Mouse (Mus musculus) ES-E14 (cell line): ENCODE results near the gene Rtf1.

Experiments
- CHD2 ChIP-seq: IDR thresholded peaks from 2 replicates; pipeline ENCODE4 v1.6.1; 2014; ENCODE audit warnings: mild to moderate bottlenecking, low read depth, low read length, inconsistent platforms
- HCFC1 ChIP-seq: IDR thresholded peaks from 2 replicates; pipeline ENCODE4 v1.6.1; 2012; ENCODE audit warnings: low read length, inconsistent platforms, borderline replicate concordance; ENCODE audit not compliant: insufficient read depth
- MAFK ChIP-seq: IDR thresholded peaks from 2 replicates; pipeline ENCODE4 v1.6.1; 2014; ENCODE audit warnings: mild to moderate bottlenecking, low read depth, low read length, inconsistent platforms; ENCODE audit not compliant: insufficient read depth
- ZNF384 ChIP-seq: IDR thresholded peaks from 2 replicates; pipeline ENCODE4 v1.6.1; 2012; ENCODE audit warnings: low read depth, low read length, inconsistent platforms

GRCm38 (mm10) chr2:119742461-119743175 lies 67.8 kb downstream of the Rtf1 start:
- TF ChIP-seq ZNF384 (no peak), CHD2 (no peak), HCFC1 (no peak), MAFK (no peak)
